Mouse (Mus musculus) stomach, embryonic 14.5 days (tissue): ENCODE results near the gene Troap. TPM values are rescaled to one million over a fixed set of nuclear protein-coding genes. Genes with fewer than 3 reads are reported as not detected.
A peak's percentile ranks its signal among the peaks of the same experiment; 100 is the strongest.

Experiments
- ATAC-seq: fragments of 200-750 bp; cut with Nextera tagmentation; 2 replicates; pipeline ENCODE4 v1.8.0; 2017; ENCODE audit warnings: low read depth, moderate TSS enrichment; ENCODE audit not compliant: insufficient number of reproducible peaks, insufficient read depth, low FRiP score
- H3K27ac ChIP-seq: fragments of 300-500 bp; sonication (generic); 2 replicates; pipeline ENCODE4 v1.5.1; 2014; ENCODE audit warnings: mild to moderate bottlenecking, low read length, moderate library complexity, mixed read lengths
- H3K27me3 ChIP-seq: fragments of 300-500 bp; sonication (generic); 2 replicates; pipeline ENCODE4 v1.6.1; 2014; ENCODE audit warnings: low read length, control low read depth, mixed read lengths; ENCODE audit not compliant: control insufficient read depth, insufficient read depth
- H3K36me3 ChIP-seq: fragments of 300-500 bp; sonication (generic); 2 replicates; pipeline ENCODE4 v1.6.1; 2014; ENCODE audit warnings: mild to moderate bottlenecking, control low read depth, low read length, moderate library complexity, mixed read lengths; ENCODE audit not compliant: control insufficient read depth, insufficient read depth
- H3K4me1 ChIP-seq: fragments of 300-500 bp; sonication (generic); 2 replicates; pipeline ENCODE4 v1.6.1; 2014; ENCODE audit warnings: low read length, control low read depth, mixed read lengths; ENCODE audit not compliant: control insufficient read depth, insufficient read depth
- H3K4me2 ChIP-seq: fragments of 300-500 bp; sonication (generic); replicated peaks from 2 replicates; pipeline ENCODE4 v1.6.1; 2014; ENCODE audit warnings: low read depth, low read length, control low read depth
- H3K4me3 ChIP-seq: fragments of 300-500 bp; sonication (generic); 2 replicates; pipeline ENCODE4 v1.5.1; 2014; ENCODE audit warnings: low read depth, low read length, control low read depth
- H3K9ac ChIP-seq: fragments of 300-500 bp; sonication (generic); replicated peaks from 2 replicates; pipeline ENCODE4 v1.6.1; 2014; ENCODE audit warnings: low read depth, mild to moderate bottlenecking, control low read depth, low read length, moderate library complexity, mixed read lengths
- H3K9me3 ChIP-seq: fragments of 300-500 bp; sonication (generic); 2 replicates; pipeline ENCODE4 v1.6.1; 2016; ENCODE audit warnings: low read depth, low read length, control low read depth; ENCODE audit not compliant: control insufficient read depth
- WGBS: fragments of 180-500 bp; shearing (Covaris S2); extraction: QIAGEN DNeasy Blood & Tissue Kit; methylation state at CpG from one replicate; pipeline ENCODE4 v1.1.7; 2014; 5-methylcytosine and 5-hydroxymethylcytosine counted together
- polyA plus RNA-seq: library from polyadenylated mRNA; unstranded; fragments of >200 nt; fragmentation: Nextera tagmentation; extraction: Ambion mirVana; gene quantifications from 2 replicates; pipeline ENCODE4 v1.2.1, GENCODE M21; 2014

Troap gene
- polyA plus RNA-seq, 1 experiment from 2014 or later = 24.6 TPM

- peaks cover 23% of the 10 kb centered on the region for H3K4me1 ChIP-seq
- 10% methylated on average over 26 of the region's 26 CpGs for WGBS
- H3K9ac ChIP-seq = peak overlapping the region; percentile 74
- no peaks in the 10 kb centered on the region for H3K27me3 ChIP-seq
- peak; percentile 68 for ATAC-seq
- H3K9me3 ChIP-seq = no peaks in the 10 kb centered on the region
- peak overlapping the region; percentile 69 for H3K4me2 ChIP-seq
- H3K4me3 ChIP-seq = peak overlapping the region; percentile 56
- H3K27ac ChIP-seq = peak overlapping the region; percentile 85
- peaks cover 12% of the 10 kb centered on the region for H3K36me3 ChIP-seq
Measured at GRCm38 (mm10) chr15:99030585-99031387, 43.6 kb upstream of the Troap start.

DNA sequence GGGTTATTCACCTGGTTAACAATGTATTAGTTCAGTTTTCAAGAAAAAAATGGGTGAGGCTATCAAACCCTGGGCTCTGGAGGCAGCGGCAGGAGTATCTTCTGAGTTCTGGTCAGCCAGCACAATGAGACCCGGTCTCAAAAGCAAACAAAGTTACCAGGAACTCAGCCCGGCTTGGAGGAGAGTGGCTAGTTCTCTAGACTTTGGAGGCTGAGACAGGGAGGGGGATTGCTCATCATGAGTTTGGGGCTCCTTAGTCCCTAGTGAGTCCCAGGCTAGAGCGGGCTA lies 43.0 kb upstream of the Troap start:
- peak overlapping the region; percentile 69 for H3K4me2 ChIP-seq
- peaks cover 18% of the 10 kb centered on the region for H3K36me3 ChIP-seq
- H3K9ac ChIP-seq = no peak overlapping the region; the same call in 1 of the 2 replicates
- H3K4me1 ChIP-seq = peaks cover 23% of the 10 kb centered on the region
- H3K4me3 ChIP-seq = peak overlapping the region; percentile 56
- no peaks in the 10 kb centered on the region for H3K27me3 ChIP-seq
- ATAC-seq = no peak
- no peaks in the 10 kb centered on the region for H3K9me3 ChIP-seq
- WGBS = 66% methylated on average over 4 of the region's 4 CpGs
- H3K27ac ChIP-seq = no peak overlapping the region

DNA sequence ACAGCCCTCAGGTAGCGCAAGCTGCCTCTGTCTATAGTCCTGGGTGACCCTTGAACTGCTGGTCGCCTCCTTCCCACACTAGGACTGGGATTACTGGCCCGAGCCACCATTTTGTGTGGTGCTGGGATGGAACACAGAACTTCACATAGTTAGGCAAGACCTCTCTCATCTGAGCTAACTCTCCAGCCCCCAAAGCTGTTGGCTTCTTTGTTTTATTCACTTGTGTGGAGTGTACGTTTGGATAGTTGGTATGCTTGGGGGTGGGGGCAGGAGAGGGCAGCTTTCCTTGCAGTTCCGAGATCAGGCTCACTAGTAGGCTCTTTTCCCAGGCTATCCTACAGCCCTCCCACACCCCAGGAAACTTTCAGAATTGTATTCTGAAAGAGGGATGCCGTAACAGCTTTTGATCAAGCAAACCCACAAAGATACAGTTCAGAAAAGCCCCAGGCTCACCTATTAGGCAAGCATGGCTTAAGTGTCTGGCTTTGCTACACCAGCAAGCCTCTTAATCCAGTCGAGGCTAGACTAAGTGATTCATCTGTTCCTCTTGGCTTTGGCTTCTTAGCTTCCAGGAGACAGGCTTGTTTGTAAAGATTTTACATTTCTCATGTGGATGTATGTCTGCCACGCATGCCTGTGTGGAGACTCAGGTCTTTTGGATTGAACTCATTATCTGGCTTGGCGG lies 42.2 kb upstream of the Troap start:
- peak overlapping the region; percentile 15; the same call in 1 of the 2 replicates for H3K4me3 ChIP-seq
- no peak overlapping the region; the same call in 1 of the 2 replicates for H3K9ac ChIP-seq
- no peak overlapping the region for H3K27ac ChIP-seq
- ATAC-seq = no peak
- no peaks in the 10 kb centered on the region for H3K27me3 ChIP-seq
- WGBS = 63% methylated on average over 9 of the region's 9 CpGs
- peak overlapping the region; percentile 69 for H3K4me2 ChIP-seq
- H3K36me3 ChIP-seq = peaks cover 22% of the 10 kb centered on the region
- H3K9me3 ChIP-seq = no peaks in the 10 kb centered on the region
- H3K4me1 ChIP-seq = peaks cover 23% of the 10 kb centered on the region

- no peak overlapping the region for H3K9ac ChIP-seq
- no peak overlapping the region for H3K27ac ChIP-seq
- H3K4me2 ChIP-seq = peak overlapping the region; percentile 69
- no peak for ATAC-seq
- no peaks in the 10 kb centered on the region for H3K9me3 ChIP-seq
- H3K4me1 ChIP-seq = peaks cover 23% of the 10 kb centered on the region
- H3K36me3 ChIP-seq = peaks cover 22% of the 10 kb centered on the region
- WGBS = 64% methylated on average over 7 of the region's 7 CpGs
- H3K27me3 ChIP-seq = no peaks in the 10 kb centered on the region
- peak overlapping the region; percentile 15; the same call in 1 of the 2 replicates for H3K4me3 ChIP-seq
Measured at GRCm38 (mm10) chr15:99032726-99033250, 41.6 kb upstream of the Troap start.

DNA sequence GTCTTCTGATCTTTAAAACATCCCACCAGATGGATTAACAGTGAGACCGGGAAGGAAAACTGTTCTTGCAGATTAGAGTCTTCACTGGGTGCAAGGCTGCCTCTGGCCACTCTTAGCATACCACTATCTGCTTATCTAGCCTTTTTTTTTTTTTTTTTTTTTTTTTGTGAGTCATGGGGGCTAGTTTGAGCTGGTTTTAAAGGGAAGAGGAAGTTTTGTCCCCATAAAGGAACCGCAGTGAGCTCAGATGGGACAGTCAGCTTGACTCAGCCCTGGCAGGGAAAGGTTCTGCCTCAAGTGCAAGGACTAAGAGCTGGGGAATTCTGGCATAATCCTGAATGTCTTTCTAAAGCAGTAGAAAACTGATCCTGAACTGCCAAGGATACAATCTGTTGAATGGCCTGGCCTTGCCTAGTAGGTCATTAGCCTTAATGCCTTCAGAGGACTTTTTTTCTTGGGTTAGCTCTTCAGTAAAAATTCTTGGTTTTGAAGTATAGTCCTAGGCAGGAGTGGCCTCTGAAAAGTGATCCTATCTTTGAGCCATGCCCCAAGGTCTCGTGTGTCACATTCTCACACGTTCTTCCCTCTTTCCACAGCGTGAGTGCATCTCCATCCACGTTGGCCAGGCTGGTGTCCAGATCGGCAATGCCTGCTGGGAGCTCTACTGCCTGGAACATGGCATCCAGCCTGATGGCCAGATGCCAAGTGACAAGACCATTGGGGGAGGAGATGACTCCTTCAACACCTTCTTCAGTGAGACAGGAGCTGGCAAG lies 40.7 kb upstream of the Troap start:
- WGBS = 84% methylated on average over 7 of the region's 7 CpGs
- no peak overlapping the region; the same call in 1 of the 2 replicates for H3K4me2 ChIP-seq
- peaks cover 22% of the 10 kb centered on the region for H3K36me3 ChIP-seq

DNA sequence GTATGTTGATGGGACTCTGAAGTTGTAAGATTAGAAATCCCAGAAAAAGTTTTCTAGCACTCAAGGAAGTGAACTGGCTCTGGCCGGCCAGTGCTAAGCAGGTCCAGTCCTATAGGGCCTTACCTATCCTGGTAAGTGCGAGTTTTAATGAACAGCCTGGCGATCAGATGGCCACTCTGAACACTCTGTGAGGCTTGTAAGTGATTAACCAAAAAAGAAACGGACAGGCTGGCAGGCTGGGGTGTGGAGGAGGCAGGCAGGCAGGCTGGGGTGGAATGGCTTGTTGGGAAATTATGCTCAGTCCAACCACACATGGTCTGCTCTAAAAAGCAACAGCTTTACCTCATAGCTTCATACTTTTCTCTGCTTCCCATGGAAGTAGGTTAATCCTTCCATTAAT lies 38.9 kb upstream of the Troap start:
- Histone ChIP-seq H3K27me3 (no peaks in the 10 kb centered on the region), H3K27ac (no peak overlapping the region), H3K9ac (no peak overlapping the region), H3K4me3 (no peak overlapping the region), H3K36me3 (peaks cover 22% of the 10 kb centered on the region), H3K9me3 (no peaks in the 10 kb centered on the region), H3K4me1 (peaks cover 18% of the 10 kb centered on the region), H3K4me2 (no peak overlapping the region)
- no peak for ATAC-seq
- 80% methylated on average over 4 of the region's 4 CpGs for WGBS

More for the DNA sequence above, 40.7 kb upstream of the Troap start:
- ATAC-seq = no peak
- no peaks in the 10 kb centered on the region for H3K9me3 ChIP-seq
- H3K4me1 ChIP-seq = peaks cover 23% of the 10 kb centered on the region
- no peaks in the 10 kb centered on the region for H3K27me3 ChIP-seq
- no peak overlapping the region for H3K27ac ChIP-seq
- H3K4me3 ChIP-seq = no peak overlapping the region
- H3K9ac ChIP-seq = no peak overlapping the region

GRCm38 (mm10) chr15:99036249-99036905 lies 38.0 kb upstream of the Troap start:
- peaks cover 14% of the 10 kb centered on the region for H3K4me1 ChIP-seq
- H3K4me3 ChIP-seq = no peak overlapping the region
- whole genome bisulfite sequencing = 92% methylated on average over 8 of the region's 8 CpGs
- H3K9ac ChIP-seq = no peak overlapping the region
- H3K36me3 ChIP-seq = peaks cover 22% of the 10 kb centered on the region
- H3K27ac ChIP-seq = no peak overlapping the region
- H3K27me3 ChIP-seq = no peaks in the 10 kb centered on the region
- ATAC-seq = no peak
- H3K4me2 ChIP-seq = no peak overlapping the region
- H3K9me3 ChIP-seq = no peaks in the 10 kb centered on the region

GRCm38 (mm10) chr15:99038025-99038424 lies 36.4 kb upstream of the Troap start:
- no peak overlapping the region for H3K4me2 ChIP-seq
- H3K9ac ChIP-seq = no peak overlapping the region
- no peaks in the 10 kb centered on the region for H3K27me3 ChIP-seq
- peaks cover 3% of the 10 kb centered on the region; the same call in 1 of the 2 replicates for H3K4me1 ChIP-seq
- WGBS = 78% methylated on average over 1 of the region's 1 CpGs
- no peak for ATAC-seq
- H3K36me3 ChIP-seq = peaks cover 22% of the 10 kb centered on the region
- no peak overlapping the region for H3K27ac ChIP-seq
- no peaks in the 10 kb centered on the region for H3K9me3 ChIP-seq
- no peak overlapping the region for H3K4me3 ChIP-seq
